Mouse (Mus musculus) megakaryocyte-erythroid progenitor cell, adult 5 weeks (primary cell): Measurements from ENCODE around the gene Muc16. TPM values are rescaled to one million over a fixed set of nuclear protein-coding genes. Genes with fewer than 3 reads are reported as not detected.

Source experiments
- polyA plus RNA-seq: library from polyadenylated mRNA; stranded (reverse); fragments of >175 nt; gene quantifications from 2 replicates; pipeline ENCODE4 v1.2.3, GENCODE M21; 2012

Gene Muc16
- polyA plus RNA-seq, result not detected in 2 replicates

GRCm38 (mm10) chr9:18674480-18675154 lies at the start of gene Muc16:
Muc16 (minus strand) TSS chr9:18674530.

DNA sequence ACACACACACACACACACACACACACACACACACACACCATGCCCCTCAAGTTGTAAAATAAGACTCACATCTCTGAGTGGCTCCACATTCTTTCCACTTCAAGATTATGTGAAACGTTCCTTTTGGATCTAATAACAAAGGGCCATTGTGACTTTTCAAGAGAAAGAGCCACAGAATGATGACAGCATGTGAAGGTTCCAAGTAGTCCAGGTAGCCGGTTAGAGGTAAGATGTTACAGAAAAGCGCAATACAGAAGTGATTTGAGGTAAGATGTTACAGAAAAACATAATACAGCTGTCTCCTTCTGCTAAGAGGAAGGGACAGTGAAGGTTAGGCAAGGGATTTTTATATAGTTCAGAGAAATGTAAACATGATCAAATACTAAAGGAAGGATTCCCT lies 196.2 kb downstream of the Muc16 start, which contains the start of the genes Zfp558 and Mbd3l1:
Gene Zfp558, minus strand, starts transcription at position 101 of the 400 bp plus-strand sequence.
Gene Mbd3l1, plus strand, starts transcription at position 192 of the 400 bp plus-strand sequence.

Other genes with a start within 250 kb of the Muc16 start
- not detected in 2 replicates for gene Mbd3l2, start 243.9 kb downstream of the Muc16 start, polyA plus RNA-seq
- 0.40 and 0.60 TPM in 2 replicates for gene Zfp558, start 196.3 kb downstream of the Muc16 start, polyA plus RNA-seq
- not detected in 2 replicates for gene Mbd3l1, start 196.2 kb downstream of the Muc16 start, polyA plus RNA-seq
- gene Olfr24, start 89.5 kb upstream of the Muc16 start, polyA plus RNA-seq, result not detected in 2 replicates
- gene Olfr828, start 145.0 kb upstream of the Muc16 start, polyA plus RNA-seq, result not detected in 2 replicates
- not detected in 2 replicates for gene Olfr829, start 180.4 kb upstream of the Muc16 start, polyA plus RNA-seq
- not detected in 2 replicates for gene Olfr830, start 200.2 kb upstream of the Muc16 start, polyA plus RNA-seq